Mouse (Mus musculus) heart, embryonic 16.5 days (tissue): Measurements from ENCODE around the gene Gnaq. TPM values are rescaled to one million over a fixed set of nuclear protein-coding genes. Genes with fewer than 3 reads are reported as not detected.

ENCODE experiments used
- ATAC-seq: fragments of 200-750 bp; cut with Nextera tagmentation; replicated peaks from 2 replicates; pipeline ENCODE4 v1.8.0; 2017; ENCODE audit warnings: moderate number of reproducible peaks; ENCODE audit not compliant: insufficient read depth, low FRiP score; ENCODE audit errors: extremely low read depth
- H3K27ac ChIP-seq: fragments of 300-500 bp; sonication (generic); 2 replicates; pipeline ENCODE4 v1.5.1; 2014; ENCODE audit warnings: mild to moderate bottlenecking, low read length, control low read depth, moderate library complexity
- H3K27me3 ChIP-seq: fragments of 300-500 bp; sonication (generic); 2 replicates; pipeline ENCODE4 v1.6.1; 2014; ENCODE audit warnings: low read length, mixed read lengths; ENCODE audit not compliant: control insufficient read depth, insufficient read depth
- H3K36me3 ChIP-seq: fragments of 300-500 bp; sonication (generic); 2 replicates; pipeline ENCODE4 v1.6.1; 2014; ENCODE audit not compliant: control insufficient read depth, insufficient read depth
- H3K4me1 ChIP-seq: fragments of 300-500 bp; sonication (generic); 2 replicates; pipeline ENCODE4 v1.6.1; 2014; ENCODE audit warnings: low read length, mixed read lengths; ENCODE audit not compliant: control insufficient read depth, insufficient read depth
- H3K4me2 ChIP-seq: fragments of 300-500 bp; sonication (generic); 2 replicates; pipeline ENCODE4 v1.6.1; 2014; ENCODE audit warnings: low read depth, mild to moderate bottlenecking, control low read depth, low read length
- H3K4me3 ChIP-seq: fragments of 300-500 bp; sonication (generic); 2 replicates; pipeline ENCODE4 v1.5.1; 2014; ENCODE audit warnings: mild to moderate bottlenecking, control low read depth, low read length
- H3K9ac ChIP-seq: fragments of 300-500 bp; sonication (generic); 2 replicates; pipeline ENCODE4 v1.6.1; 2014; ENCODE audit warnings: low read length, control low read depth
- H3K9me3 ChIP-seq: fragments of 300-500 bp; sonication (generic); replicated peaks from 2 replicates; pipeline ENCODE4 v1.6.1; 2016; ENCODE audit warnings: low read length; ENCODE audit not compliant: control insufficient read depth
- WGBS: fragments of 180-500 bp; shearing (Covaris S2); extraction: QIAGEN DNeasy Blood & Tissue Kit; methylation state at CpG from one replicate; pipeline ENCODE4 v1.1.7; 2014; 5-methylcytosine and 5-hydroxymethylcytosine counted together
- microRNA-seq: library from miRNA; unstranded; fragments of <30 nt; microRNA quantifications from one replicate; pipeline ENCODE4, GENCODE M21; 2017
- polyA plus RNA-seq: library from polyadenylated mRNA; unstranded; fragments of >200 nt; fragmentation: Nextera tagmentation; extraction: Ambion mirVana; gene quantifications from 2 replicates; pipeline ENCODE4 v1.2.1, GENCODE M21; 2015

Gene Gnaq
- polyA plus RNA-seq, 1 experiment from 2014 or later: 20.5 TPM

- no peak for ATAC-seq
- WGBS: 5% methylated on average over 60 of the region's 61 CpGs
- Histone ChIP-seq H3K27me3 (peaks cover 23% of the 10 kb centered on the region), H3K9me3 (no peaks in the 10 kb centered on the region), H3K36me3 (no peaks in the 10 kb centered on the region), H3K27ac (no peak overlapping the region), H3K4me2 (peak overlapping the region; percentile 80), H3K4me3 (peak overlapping the region; percentile 58), H3K4me1 (peaks cover 22% of the 10 kb centered on the region), H3K9ac (peak overlapping the region; percentile 64)
These were observed 303.9 kb downstream of the Gnaq start for GRCm38 (mm10) chr19:16436335-16437169.

Small RNAs within 50 kb of the gene (microRNA-seq; reads per million reads assigned to microRNA genes)
- not detected for gene Mir496b

Other genes starting within 250 kb of the Gnaq start
- gene Psat1, start 185.5 kb upstream of the Gnaq start, polyA plus RNA-seq: 80.8 and 80.9 TPM in 2 replicates
- 12.5 and 13.2 TPM in 2 replicates for gene Cep78, start 147.8 kb upstream of the Gnaq start, polyA plus RNA-seq